Mouse (Mus musculus) myocyte (in vitro differentiated cells): ENCODE results near the gene Drd1.

Experiments used
- CEBPB ChIP-seq: IDR thresholded peaks from 2 replicates; pipeline ENCODE4 v1.6.1; 2011; ENCODE audit warnings: mild to moderate bottlenecking, moderate library complexity; ENCODE audit not compliant: poor library complexity, insufficient read depth, severe bottlenecking
- MAX ChIP-seq: IDR thresholded peaks from one replicate; pipeline ENCODE4 v1.6.1; 2011; ENCODE audit warnings: low read depth, mild to moderate bottlenecking, control low read depth
- MYOD1 ChIP-seq, 3 experiments: IDR thresholded peaks; one replicate each; pipeline ENCODE4 v1.6.1; 2011; ENCODE audit warnings: control low read depth in 2 of 3, low read depth in 2 of 3, mild to moderate bottlenecking in 2 of 3, moderate library complexity in 1 of 3; ENCODE audit not compliant: insufficient read length in 2 of 3, control insufficient read depth in 1 of 3
- POLR2A ChIP-seq: IDR thresholded peaks from one replicate; pipeline ENCODE4 v1.6.1; 2011; ENCODE audit warnings: low read depth, mild to moderate bottlenecking, control low read depth, moderate library complexity; ENCODE audit not compliant: insufficient read length
- TCF12 ChIP-seq: IDR thresholded peaks from one replicate; pipeline ENCODE4 v1.6.1; 2011; ENCODE audit warnings: mild to moderate bottlenecking, control low read depth; ENCODE audit not compliant: poor library complexity, insufficient read depth, severe bottlenecking

- TF ChIP-seq POLR2A (no peak), MAX (no peak), TCF12 (no peak), MYOD1 (IDR thresholded peaks at IDR 0.05; ENCODE audit: control insufficient read depth in 1 of 3, insufficient read length in 2 of 3, low read depth in 2 of 3) (no peak), CEBPB (no peak)
Observed at GRCm38 (mm10) chr13:54035541-54035940, 20.0 kb downstream of the Drd1 start.
